Mouse (Mus musculus) limb, embryonic 15.5 days (tissue): ENCODE measurements at regions not wholly inside any gene's neighbourhood (a gene's known extent, or its start where the extent isn't known, plus 50 kb on each side); places are given as distances from the start of the nearest gene placed in this dataset.

Experiments used
- ATAC-seq: fragments of 200-750 bp; cut with Nextera tagmentation; 2 replicates; pipeline ENCODE4 v1.8.0; 2017; ENCODE audit warnings: low read depth, moderate TSS enrichment; ENCODE audit not compliant: insufficient number of reproducible peaks, low FRiP score, low TSS enrichment
- H3K27ac ChIP-seq: fragments of 300-500 bp; sonication (generic); 2 replicates; pipeline ENCODE4 v1.5.1; 2015; ENCODE audit warnings: moderate library complexity, mild to moderate bottlenecking, inconsistent platforms
- H3K27me3 ChIP-seq: fragments of 300-500 bp; sonication (generic); 2 replicates; pipeline ENCODE4 v1.6.1; 2015; ENCODE audit warnings: inconsistent platforms
- H3K36me3 ChIP-seq: fragments of 300-500 bp; sonication (generic); 2 replicates; pipeline ENCODE4 v1.6.1; 2015; ENCODE audit warnings: inconsistent platforms
- H3K4me1 ChIP-seq: fragments of 300-500 bp; sonication (generic); 2 replicates; pipeline ENCODE4 v1.6.1; 2015; ENCODE audit warnings: inconsistent platforms
- H3K4me2 ChIP-seq: fragments of 300-500 bp; sonication (generic); 2 replicates; pipeline ENCODE4 v1.6.1; 2015; ENCODE audit warnings: mild to moderate bottlenecking, inconsistent platforms
- H3K4me3 ChIP-seq: fragments of 300-500 bp; sonication (generic); 2 replicates; pipeline ENCODE4 v1.5.1; 2015; ENCODE audit warnings: mild to moderate bottlenecking, inconsistent platforms
- H3K9ac ChIP-seq: fragments of 300-500 bp; sonication (generic); 2 replicates; pipeline ENCODE4 v1.6.1; 2015; ENCODE audit warnings: inconsistent platforms
- H3K9me3 ChIP-seq: fragments of 300-500 bp; sonication (generic); 2 replicates; pipeline ENCODE4 v1.6.1; 2016; ENCODE audit warnings: inconsistent platforms
- WGBS: fragments of 180-500 bp; shearing (Covaris S2); methylation state at CpG from one replicate; pipeline ENCODE4 v1.1.7; 2015; 5-methylcytosine and 5-hydroxymethylcytosine counted together

GRCm38 (mm10) chr7:133328717-133329116, 204.6 kb upstream of the Ctbp2 start:
- Histone ChIP-seq H3K36me3 (no peaks in the 10 kb centered on the region), H3K9ac (no peak overlapping the region), H3K27me3 (no peaks in the 10 kb centered on the region), H3K4me3 (no peak overlapping the region), H3K27ac (no peak overlapping the region), H3K4me2 (no peak overlapping the region), H3K4me1 (no peaks in the 10 kb centered on the region), H3K9me3 (no peaks in the 10 kb centered on the region)
- no peak for ATAC-seq
- WGBS = 57% methylated on average over 3 of the region's 3 CpGs

- 84% methylated on average over 7 of the region's 7 CpGs for WGBS
- no peak overlapping the region for H3K27ac ChIP-seq
Observed at GRCm38 (mm10) chr7:133325548-133326190, 201.5 kb upstream of the Ctbp2 start.

GRCm38 (mm10) chr7:133323955-133324354, 199.8 kb upstream of the Ctbp2 start:
- 77% methylated on average over 3 of the region's 3 CpGs for WGBS
- H3K4me2 ChIP-seq = no peak overlapping the region

More at GRCm38 (mm10) chr7:133325548-133326190, 201.5 kb upstream of the Ctbp2 start:
- no peak for ATAC-seq
- H3K4me1 ChIP-seq = no peaks in the 10 kb centered on the region
- H3K9me3 ChIP-seq = no peaks in the 10 kb centered on the region
- no peaks in the 10 kb centered on the region for H3K27me3 ChIP-seq
- H3K36me3 ChIP-seq = no peaks in the 10 kb centered on the region
- no peak overlapping the region for H3K9ac ChIP-seq
- H3K4me3 ChIP-seq = no peak overlapping the region
- no peak overlapping the region for H3K4me2 ChIP-seq

GRCm38 (mm10) chr7:133317511-133317910, 193.4 kb upstream of the Ctbp2 start:
- no peak overlapping the region for H3K27ac ChIP-seq
- peaks cover 11% of the 10 kb centered on the region for H3K4me1 ChIP-seq
- no peaks in the 10 kb centered on the region for H3K36me3 ChIP-seq
- H3K4me3 ChIP-seq = no peak overlapping the region
- no peaks in the 10 kb centered on the region for H3K27me3 ChIP-seq
- no peak overlapping the region for H3K4me2 ChIP-seq
- no peak overlapping the region for H3K9ac ChIP-seq
- H3K9me3 ChIP-seq = no peaks in the 10 kb centered on the region
- no peak for ATAC-seq

More at GRCm38 (mm10) chr7:133323955-133324354, 199.8 kb upstream of the Ctbp2 start:
- no peaks in the 10 kb centered on the region for H3K36me3 ChIP-seq
- H3K9me3 ChIP-seq = no peaks in the 10 kb centered on the region
- no peak overlapping the region for H3K4me3 ChIP-seq
- H3K4me1 ChIP-seq = no peaks in the 10 kb centered on the region
- no peak overlapping the region for H3K27ac ChIP-seq
- no peaks in the 10 kb centered on the region for H3K27me3 ChIP-seq
- ATAC-seq = no peak
- no peak overlapping the region for H3K9ac ChIP-seq

- no peak overlapping the region for H3K27ac ChIP-seq
- no peak for ATAC-seq
- 37% methylated on average over 9 of the region's 9 CpGs for WGBS
Observed at GRCm38 (mm10) chr7:133316701-133317475, 192.7 kb upstream of the Ctbp2 start.

GRCm38 (mm10) chr7:133315197-133316029, 191.3 kb upstream of the Ctbp2 start:
- no peaks in the 10 kb centered on the region for H3K36me3 ChIP-seq
- H3K4me1 ChIP-seq = peaks cover 11% of the 10 kb centered on the region
- H3K9me3 ChIP-seq = no peaks in the 10 kb centered on the region
- H3K4me2 ChIP-seq = no peak overlapping the region
- 36% methylated on average over 10 of the region's 10 CpGs for WGBS
- no peak for ATAC-seq
- H3K9ac ChIP-seq = no peak overlapping the region
- H3K4me3 ChIP-seq = no peak overlapping the region
- no peak overlapping the region for H3K27ac ChIP-seq
- no peaks in the 10 kb centered on the region for H3K27me3 ChIP-seq

More at GRCm38 (mm10) chr7:133316701-133317475, 192.7 kb upstream of the Ctbp2 start:
- H3K36me3 ChIP-seq = no peaks in the 10 kb centered on the region
- H3K4me2 ChIP-seq = no peak overlapping the region
- peaks cover 11% of the 10 kb centered on the region for H3K4me1 ChIP-seq
- no peaks in the 10 kb centered on the region for H3K9me3 ChIP-seq
- H3K27me3 ChIP-seq = no peaks in the 10 kb centered on the region
- no peak overlapping the region for H3K4me3 ChIP-seq
- no peak overlapping the region for H3K9ac ChIP-seq

GRCm38 (mm10) chr7:133313115-133313514, 189.0 kb upstream of the Ctbp2 start:
- no peaks in the 10 kb centered on the region for H3K27me3 ChIP-seq
- H3K9me3 ChIP-seq = no peaks in the 10 kb centered on the region
- H3K4me3 ChIP-seq = no peak overlapping the region
- H3K27ac ChIP-seq = no peak overlapping the region
- WGBS = 52% methylated on average over 5 of the region's 5 CpGs
- ATAC-seq = no peak
- peaks cover 9% of the 10 kb centered on the region for H3K4me1 ChIP-seq
- H3K4me2 ChIP-seq = no peak overlapping the region
- H3K9ac ChIP-seq = no peak overlapping the region
- H3K36me3 ChIP-seq = no peaks in the 10 kb centered on the region

GRCm38 (mm10) chr7:133311116-133311801, 187.1 kb upstream of the Ctbp2 start:
- Histone ChIP-seq H3K36me3 (no peaks in the 10 kb centered on the region), H3K9ac (no peak overlapping the region), H3K9me3 (no peaks in the 10 kb centered on the region), H3K27me3 (no peaks in the 10 kb centered on the region), H3K27ac (no peak overlapping the region), H3K4me2 (no peak overlapping the region), H3K4me3 (no peak overlapping the region), H3K4me1 (no peaks in the 10 kb centered on the region)
- 56% methylated on average over 9 of the region's 9 CpGs for WGBS
- ATAC-seq = no peak

- 54% methylated on average over 5 of the region's 5 CpGs for WGBS
- Histone ChIP-seq H3K27ac (no peak overlapping the region), H3K27me3 (no peaks in the 10 kb centered on the region), H3K36me3 (no peaks in the 10 kb centered on the region), H3K4me1 (no peaks in the 10 kb centered on the region), H3K9ac (no peak overlapping the region), H3K4me2 (no peak overlapping the region), H3K4me3 (no peak overlapping the region), H3K9me3 (no peaks in the 10 kb centered on the region)
- no peak for ATAC-seq
Observed at GRCm38 (mm10) chr7:133304461-133304860, 180.3 kb upstream of the Ctbp2 start.

- 94% methylated on average over 3 of the region's 3 CpGs for WGBS
- H3K36me3 ChIP-seq = no peaks in the 10 kb centered on the region
- no peaks in the 10 kb centered on the region for H3K9me3 ChIP-seq
- no peak overlapping the region for H3K4me2 ChIP-seq
- H3K27me3 ChIP-seq = no peaks in the 10 kb centered on the region
- no peak overlapping the region for H3K27ac ChIP-seq
- H3K4me1 ChIP-seq = no peaks in the 10 kb centered on the region
- H3K4me3 ChIP-seq = no peak overlapping the region
- ATAC-seq = no peak
- no peak overlapping the region for H3K9ac ChIP-seq
Observed at GRCm38 (mm10) chr7:133290471-133290870, 166.3 kb upstream of the Ctbp2 start.

- ATAC-seq = no peak
- 60% methylated on average over 3 of the region's 3 CpGs for WGBS
Observed at GRCm38 (mm10) chr7:133288236-133288635, 164.1 kb upstream of the Ctbp2 start.

More at GRCm38 (mm10) chr7:133288236-133288635, 164.1 kb upstream of the Ctbp2 start:
- Histone ChIP-seq H3K27me3 (no peaks in the 10 kb centered on the region), H3K4me3 (no peak overlapping the region), H3K9ac (no peak overlapping the region), H3K27ac (no peak overlapping the region), H3K9me3 (no peaks in the 10 kb centered on the region), H3K36me3 (no peaks in the 10 kb centered on the region), H3K4me1 (no peaks in the 10 kb centered on the region), H3K4me2 (no peak overlapping the region)
